Mouse (Mus musculus) embryonic facial prominence, embryonic 11.5 days (tissue): ENCODE results near the gene Gsdme. TPM values are rescaled to one million over a fixed set of nuclear protein-coding genes. Genes with fewer than 3 reads are reported as not detected.
A peak's percentile ranks its signal among the peaks of the same experiment; 100 is the strongest.

Source experiments
- ATAC-seq: fragments of 200-750 bp; cut with Nextera tagmentation; replicated peaks from 2 replicates; pipeline ENCODE4 v1.8.0; 2017; ENCODE audit warnings: low read depth; ENCODE audit not compliant: insufficient number of reproducible peaks, low FRiP score, low TSS enrichment
- DNase-seq: peaks from one replicate; pipeline ENCODE4 v3.0.0-alpha.2; 2015; ENCODE audit warnings: low spot score
- H3K27ac ChIP-seq: fragments of 300-500 bp; sonication (generic); replicated peaks from 2 replicates; pipeline ENCODE4 v1.5.1; 2014; ENCODE audit warnings: mild to moderate bottlenecking, low read depth, low read length, control low read depth
- H3K27me3 ChIP-seq: fragments of 300-500 bp; sonication (generic); 2 replicates; pipeline ENCODE4 v1.6.1; 2014; ENCODE audit warnings: mild to moderate bottlenecking, low read length, moderate library complexity, mixed read lengths; ENCODE audit not compliant: control insufficient read depth, insufficient read depth
- H3K36me3 ChIP-seq: fragments of 300-500 bp; sonication (generic); replicated peaks from 2 replicates; pipeline ENCODE4 v1.6.1; 2014; ENCODE audit warnings: low read depth, mild to moderate bottlenecking, low read length, moderate library complexity, mixed read lengths; ENCODE audit not compliant: control insufficient read depth, insufficient read depth
- H3K4me1 ChIP-seq: fragments of 300-500 bp; sonication (generic); 2 replicates; pipeline ENCODE4 v1.6.1; 2014; ENCODE audit warnings: low read length, mixed read lengths; ENCODE audit not compliant: control insufficient read depth, insufficient read depth
- H3K4me2 ChIP-seq: fragments of 300-500 bp; sonication (generic); 2 replicates; pipeline ENCODE4 v1.6.1; 2014; ENCODE audit warnings: low read depth, mild to moderate bottlenecking, control low read depth, low read length, moderate library complexity
- H3K4me3 ChIP-seq: fragments of 300-500 bp; sonication (generic); 2 replicates; pipeline ENCODE4 v1.5.1; 2014; ENCODE audit warnings: low read depth, low read length, control low read depth
- H3K9ac ChIP-seq: fragments of 300-500 bp; sonication (generic); replicated peaks from 2 replicates; pipeline ENCODE4 v1.6.1; 2014; ENCODE audit warnings: mild to moderate bottlenecking, control low read depth, low read length
- H3K9me3 ChIP-seq: fragments of 300-500 bp; sonication (generic); replicated peaks from 2 replicates; pipeline ENCODE4 v1.6.1; 2016; ENCODE audit warnings: mild to moderate bottlenecking, low read length, inconsistent platforms, mixed read lengths; ENCODE audit not compliant: control insufficient read depth
- WGBS: fragments of 180-500 bp; shearing (Covaris S2); extraction: QIAGEN DNeasy Blood & Tissue Kit; methylation state at CpG from one replicate; pipeline ENCODE4 v1.1.7; 2014; 5-methylcytosine and 5-hydroxymethylcytosine counted together
- polyA plus RNA-seq: library from polyadenylated mRNA; unstranded; fragments of >200 nt; fragmentation: Nextera tagmentation; extraction: Ambion mirVana; gene quantifications from 2 replicates; pipeline ENCODE4 v1.2.1, GENCODE M21; 2014

Gene Gsdme
- 41.9 and 42.1 TPM in 2 replicates for polyA plus RNA-seq

DNA sequence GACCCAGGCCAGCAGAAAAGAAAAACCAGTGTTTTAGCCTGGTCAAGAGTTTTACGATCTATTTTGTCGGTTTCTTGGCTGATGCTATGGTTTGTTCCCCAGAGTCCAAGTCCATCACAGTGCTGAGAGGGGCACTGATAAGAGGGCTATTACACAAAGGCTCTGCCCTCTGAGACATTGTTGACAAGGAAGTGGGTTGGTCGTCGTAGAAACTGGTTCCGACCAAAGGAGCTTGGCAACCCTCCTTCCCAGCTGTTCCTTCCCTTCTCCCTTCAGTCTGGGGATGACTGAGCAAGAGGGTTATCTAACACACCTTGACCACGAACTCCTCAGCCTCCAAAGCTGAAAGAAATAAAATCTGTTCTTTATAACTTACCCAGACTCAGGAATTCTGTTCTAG, at the start of gene Gsdme:
Gene Gsdme (minus strand): TSS at position 193 of the 400 bp plus-strand sequence.
- no peak within 1 kb of the TSS for H3K4me2 ChIP-seq
- ATAC-seq, result no peak
- no peak for DNase-seq
- H3K27me3 ChIP-seq, result no peaks in the 10 kb centered on the region
- no peaks in the 10 kb centered on the region for H3K36me3 ChIP-seq
- 93% methylated on average over 6 of the region's 6 CpGs for WGBS
- H3K9me3 ChIP-seq, result no peaks in the 10 kb centered on the region
- H3K4me3 ChIP-seq, result no peak within 1 kb of the TSS
- H3K4me1 ChIP-seq, result peaks cover 7% of the 10 kb centered on the region
- no peak within 1 kb of the TSS for H3K9ac ChIP-seq
- no peak within 1 kb of the TSS for H3K27ac ChIP-seq

DNA sequence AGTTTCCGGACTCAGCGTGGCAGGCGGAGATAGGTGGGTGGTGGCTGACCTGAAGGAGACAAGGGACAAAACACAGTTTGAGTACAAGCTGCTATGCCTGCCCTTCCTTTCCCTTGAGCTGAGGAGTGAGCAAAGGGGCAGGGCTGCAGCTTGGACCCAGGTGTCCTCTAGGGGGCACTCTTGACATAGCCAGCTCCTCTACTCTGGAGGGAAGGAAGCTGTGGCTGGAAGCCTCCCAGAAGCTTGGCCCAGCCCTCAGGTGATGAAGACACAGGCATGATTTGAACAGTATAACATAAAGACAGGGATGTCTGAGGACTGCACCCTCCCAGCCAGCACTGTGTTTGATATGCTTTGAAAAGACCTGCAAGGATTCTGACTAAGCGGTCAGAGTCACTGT, 49.0 kb upstream of the Gsdme start:
- Histone ChIP-seq H3K4me2 (no peak overlapping the region), H3K27ac (no peak overlapping the region), H3K27me3 (no peaks in the 10 kb centered on the region)

DNA sequence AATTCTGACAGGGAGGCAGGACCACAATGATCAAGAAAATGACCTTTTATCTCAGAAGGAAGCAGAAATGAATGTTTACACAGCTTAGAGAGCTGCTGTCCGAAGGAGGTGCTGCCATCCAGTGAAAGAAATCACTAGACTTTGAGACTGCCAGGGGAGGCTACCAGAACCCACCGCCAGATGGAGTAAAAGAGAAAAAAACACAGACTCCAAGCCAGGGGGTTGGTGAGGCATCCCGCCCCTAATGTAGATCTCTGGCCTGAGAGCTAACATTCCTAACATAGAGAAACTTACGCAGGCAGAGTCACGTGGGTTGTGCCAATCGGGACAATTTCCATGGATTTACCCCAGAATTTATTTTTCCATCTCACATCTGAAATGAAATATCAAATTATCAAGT, 45.4 kb upstream of the Gsdme start:
- no peak overlapping the region for H3K9ac ChIP-seq
- H3K4me1 ChIP-seq, result no peaks in the 10 kb centered on the region
- no peaks in the 10 kb centered on the region for H3K36me3 ChIP-seq
- 36% methylated on average over 6 of the region's 6 CpGs for WGBS
- no peak overlapping the region for H3K4me3 ChIP-seq
- DNase-seq (peak; percentile 67), ATAC-seq (0 out of 2 replicates have a peak, but pooled peaks have one; percentile 44)
- H3K4me2 ChIP-seq, result no peak overlapping the region
- H3K27me3 ChIP-seq, result no peaks in the 10 kb centered on the region
- no peaks in the 10 kb centered on the region for H3K9me3 ChIP-seq
- H3K27ac ChIP-seq, result no peak overlapping the region

More for the DNA sequence above, 49.0 kb upstream of the Gsdme start:
- H3K4me1 ChIP-seq, result no peaks in the 10 kb centered on the region
- ATAC-seq, result peak; percentile 72
- no peaks in the 10 kb centered on the region for H3K9me3 ChIP-seq
- H3K9ac ChIP-seq, result no peak overlapping the region
- WGBS, result 39% methylated on average over 4 of the region's 4 CpGs
- no peak overlapping the region for H3K4me3 ChIP-seq
- peak; percentile 83 for DNase-seq
- no peaks in the 10 kb centered on the region for H3K36me3 ChIP-seq

DNA sequence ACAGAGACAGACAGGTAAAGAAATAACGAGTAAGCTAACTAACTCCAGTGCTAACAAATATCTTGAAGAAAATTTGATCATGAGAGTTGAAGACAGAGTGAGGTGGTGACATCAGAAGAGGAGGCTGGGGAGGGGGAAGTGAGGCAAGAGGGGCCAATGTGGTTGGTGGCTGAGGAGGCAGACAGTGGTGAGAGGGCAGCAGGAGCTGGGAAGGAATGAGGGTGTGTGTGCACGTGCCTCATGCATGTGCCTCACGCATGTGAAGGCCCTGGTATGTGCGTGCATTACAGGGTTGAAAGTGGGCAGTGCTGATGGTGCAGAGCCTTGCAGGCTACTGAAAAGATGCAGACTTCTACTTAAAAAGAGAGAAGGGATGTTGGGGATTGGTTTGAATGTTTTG, 43.0 kb upstream of the Gsdme start:
- Histone ChIP-seq H3K4me1 (no peaks in the 10 kb centered on the region), H3K9me3 (no peaks in the 10 kb centered on the region), H3K27ac (no peak overlapping the region), H3K4me3 (no peak overlapping the region), H3K36me3 (no peaks in the 10 kb centered on the region), H3K9ac (no peak overlapping the region), H3K27me3 (no peaks in the 10 kb centered on the region), H3K4me2 (no peak overlapping the region)
- WGBS, result 86% methylated on average over 4 of the region's 4 CpGs
- ATAC-seq (no peak), DNase-seq (no peak)

DNA sequence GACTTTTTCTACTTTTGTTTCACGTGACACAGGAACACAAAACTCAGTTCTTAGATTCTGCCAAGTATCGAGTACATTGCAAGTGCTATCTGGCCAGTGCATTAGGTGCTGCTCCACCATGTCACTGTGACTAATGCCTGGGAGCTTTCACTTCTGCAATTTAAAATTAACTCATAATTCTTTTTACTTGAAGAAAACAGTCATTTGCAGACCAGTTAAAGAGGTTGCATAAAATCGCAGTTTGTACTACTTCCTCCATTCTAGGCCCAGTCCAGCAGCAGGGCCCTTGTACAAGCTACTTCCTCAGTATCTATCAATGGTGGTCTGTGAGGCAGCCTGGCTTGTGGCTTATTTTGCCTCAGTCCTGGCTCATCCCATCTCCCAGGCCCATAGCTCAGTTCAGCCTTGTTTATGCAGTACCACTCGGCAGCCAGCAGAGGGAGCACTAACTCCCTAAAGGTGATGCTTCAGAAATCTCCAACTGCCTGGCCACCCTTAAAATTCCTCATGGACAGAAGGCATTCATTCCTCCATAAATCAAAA, 41.4 kb upstream of the Gsdme start:
- no peak overlapping the region for H3K9ac ChIP-seq
- H3K36me3 ChIP-seq, result no peaks in the 10 kb centered on the region
- H3K27me3 ChIP-seq, result no peaks in the 10 kb centered on the region
- WGBS, result 63% methylated on average over 4 of the region's 4 CpGs
- H3K4me2 ChIP-seq, result no peak overlapping the region
- ATAC-seq (no peak), DNase-seq (peak; percentile 81)
- no peak overlapping the region for H3K27ac ChIP-seq
- no peaks in the 10 kb centered on the region for H3K9me3 ChIP-seq
- no peaks in the 10 kb centered on the region for H3K4me1 ChIP-seq
- no peak overlapping the region for H3K4me3 ChIP-seq

DNA sequence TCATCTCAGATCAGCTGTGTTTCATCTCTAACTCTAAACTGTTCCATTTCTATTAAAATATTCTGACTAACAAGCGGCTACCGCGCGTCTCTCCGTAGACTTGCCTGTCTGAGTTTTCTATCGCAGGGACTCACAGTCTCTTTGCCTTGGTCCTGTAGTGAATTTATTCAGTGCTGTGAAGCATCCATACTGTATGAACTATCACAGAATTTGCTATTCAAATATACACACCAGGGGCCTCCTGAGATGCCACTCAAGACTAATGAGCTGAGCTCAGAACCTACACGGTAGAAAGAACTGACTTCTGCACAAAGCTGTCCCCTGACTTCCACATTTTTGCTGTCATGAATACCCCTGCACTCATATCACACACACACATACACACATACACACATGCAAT, 37.5 kb upstream of the Gsdme start:
- H3K27ac ChIP-seq, result no peak overlapping the region
- H3K36me3 ChIP-seq, result no peaks in the 10 kb centered on the region
- H3K4me3 ChIP-seq, result no peak overlapping the region
- no peak for DNase-seq
- 83% methylated on average over 7 of the region's 7 CpGs for WGBS
- H3K9me3 ChIP-seq, result no peaks in the 10 kb centered on the region
- H3K4me1 ChIP-seq, result no peaks in the 10 kb centered on the region
- no peak overlapping the region for H3K4me2 ChIP-seq
- ATAC-seq, result no peak
- no peaks in the 10 kb centered on the region for H3K27me3 ChIP-seq
- no peak overlapping the region for H3K9ac ChIP-seq

DNA sequence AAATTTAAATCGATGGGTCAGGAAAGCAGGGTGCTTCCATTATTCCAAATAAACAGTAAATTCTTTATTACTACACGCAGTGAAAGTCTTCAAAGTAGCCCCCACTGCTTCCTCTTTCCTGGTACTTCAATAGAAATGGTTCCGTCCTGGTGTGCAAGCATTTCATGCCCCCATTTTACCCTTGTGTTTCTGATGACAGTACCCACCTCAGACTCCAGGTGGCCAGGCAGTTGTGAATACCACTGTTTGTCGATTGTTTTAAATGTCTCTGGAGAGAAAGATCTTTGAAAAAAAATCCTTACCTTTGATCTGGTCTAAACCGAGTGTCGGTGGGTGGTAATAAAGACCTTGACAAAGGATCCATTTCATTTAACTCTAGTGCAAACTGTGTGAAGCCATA, 37.0 kb upstream of the Gsdme start:
- H3K27ac ChIP-seq, result no peak overlapping the region
- H3K4me3 ChIP-seq, result no peak overlapping the region
- no peak overlapping the region for H3K4me2 ChIP-seq
- DNase-seq (no peak), ATAC-seq (no peak)
- no peaks in the 10 kb centered on the region for H3K9me3 ChIP-seq
- no peaks in the 10 kb centered on the region for H3K36me3 ChIP-seq
- 78% methylated on average over 6 of the region's 6 CpGs for WGBS
- no peaks in the 10 kb centered on the region for H3K4me1 ChIP-seq
- H3K9ac ChIP-seq, result no peak overlapping the region
- H3K27me3 ChIP-seq, result no peaks in the 10 kb centered on the region

DNA sequence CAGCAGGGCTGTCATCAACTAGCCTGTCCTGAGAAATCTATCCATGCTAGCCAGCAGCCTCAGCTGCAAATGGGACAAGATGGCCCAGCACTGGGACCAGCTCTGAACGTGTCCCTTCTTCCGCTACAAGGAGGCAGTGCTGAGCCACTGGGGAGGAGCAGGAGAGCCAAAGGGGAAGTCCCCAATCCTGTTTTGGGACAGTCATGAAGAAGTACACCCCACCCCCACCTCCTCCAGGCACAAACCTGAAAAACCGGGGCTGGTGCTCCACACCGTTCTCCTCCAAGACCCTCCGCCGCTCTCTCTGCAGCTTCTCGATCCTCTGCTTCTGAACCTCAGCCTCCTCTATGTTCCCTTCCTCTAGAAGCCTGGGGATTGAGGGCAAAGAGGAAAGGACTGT, 35.4 kb upstream of the Gsdme start:
- H3K36me3 ChIP-seq, result no peaks in the 10 kb centered on the region
- H3K4me2 ChIP-seq, result no peak overlapping the region
- ATAC-seq, result no peak
- DNase-seq, result no peak
- no peak overlapping the region for H3K9ac ChIP-seq
- no peaks in the 10 kb centered on the region for H3K9me3 ChIP-seq
- no peaks in the 10 kb centered on the region for H3K4me1 ChIP-seq
- H3K4me3 ChIP-seq, result no peak overlapping the region
- H3K27me3 ChIP-seq, result no peaks in the 10 kb centered on the region
- H3K27ac ChIP-seq, result no peak overlapping the region
- 81% methylated on average over 7 of the region's 7 CpGs for WGBS
